Mouse (Mus musculus) spleen, adult 2 months (tissue): ENCODE data around the gene Cblb.

ENCODE experiments used
- CTCF ChIP-seq: fragments of 200-500 bp; IDR thresholded peaks from 2 replicates; pipeline ENCODE4 v1.5.1; 2011; ENCODE audit warnings: mild to moderate bottlenecking, inconsistent platforms; ENCODE audit not compliant: insufficient read depth, insufficient read length, insufficient replicate concordance; ENCODE audit errors: extremely low read depth
- POLR2A ChIP-seq: fragments of 200-500 bp; IDR thresholded peaks from 2 replicates; pipeline ENCODE4 v1.6.1; 2011; ENCODE audit warnings: low read depth, low read length, inconsistent platforms

DNA sequence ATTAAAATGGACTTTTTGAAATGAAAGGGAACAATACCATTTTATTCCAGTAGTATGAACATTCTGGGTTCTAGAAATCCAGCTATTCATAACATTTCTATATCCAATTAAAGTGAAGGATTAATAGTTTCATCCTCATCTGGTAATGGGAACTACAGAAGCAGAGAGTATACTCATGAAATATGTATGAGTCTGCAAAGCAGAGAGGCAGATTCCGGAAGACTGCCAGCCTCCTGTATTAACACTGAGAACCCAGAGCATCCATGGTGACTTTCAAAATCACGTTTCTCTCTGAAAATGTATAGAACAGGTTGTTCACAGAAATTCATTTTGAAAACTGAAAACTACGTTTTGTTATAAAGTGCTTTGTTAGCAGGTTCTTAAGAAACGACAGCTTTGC, 83.4 kb downstream of the Cblb start:
- TF ChIP-seq CTCF (no peak), POLR2A (no peak)
